Mouse (Mus musculus): ENCODE data around the gene Wdr60.

GRCm38 (mm10) chr12:116223107-116223506 lies 39.7 kb downstream of the Wdr60 start:
- TF ChIP-seq POLR2A (IDR thresholded peaks at IDR 0.05; ENCODE audit: borderline replicate concordance, low read depth, low read length) (no peak), CTCF (IDR thresholded peaks at IDR 0.05; ENCODE audit: low read depth, low read length) (no peak)

Measured in bone marrow macrophage, adult 2 months (primary cell).